Mouse (Mus musculus): ENCODE results near the gene Sox2. TPM values are rescaled to one million over a fixed set of nuclear protein-coding genes. Genes with fewer than 3 reads are reported as not detected.

Sox2 gene
- total and polyA plus RNA-seq, 3 experiments, result not detected

GRCm38 (mm10) chr3:34614107-34614506, 36.1 kb upstream of the Sox2 start:
- no peaks in the 10 kb centered on the region for H3K9me3 ChIP-seq (replicated peaks; ENCODE audit: insufficient read depth, low read length)
- no peak for DNase-seq (ENCODE audit: low read depth, low spot score)
- H3K27ac ChIP-seq (ENCODE audit: control insufficient read depth, low read depth, low read length), result no peak overlapping the region
- TF ChIP-seq USF2 (IDR thresholded peaks at IDR 0.05; ENCODE audit: borderline replicate concordance in 1 of 2, insufficient read depth in 1 of 2, low read depth in 1 of 2, low read length in 2 of 2) (no peak), MEF2A (IDR thresholded peaks at IDR 0.05; ENCODE audit: extremely low read depth, insufficient replicate concordance, low read depth, low read length, poor library complexity, severe bottlenecking) (no peak)
- H3K9ac ChIP-seq (ENCODE audit: control insufficient read depth, low read depth, low read length, poor library complexity, severe bottlenecking), result no peak overlapping the region
- no peaks in the 10 kb centered on the region for H3K79me2 ChIP-seq (ENCODE audit: control insufficient read depth, insufficient read depth, low read length, poor library complexity)
- H3K36me3 ChIP-seq (ENCODE audit: control insufficient read depth in 1 of 2, insufficient read depth in 2 of 2, low read length in 2 of 2), result no peaks in the 10 kb centered on the region
- H3K27me3 ChIP-seq (ENCODE audit: control insufficient read depth in 1 of 2, insufficient read depth in 2 of 2, low read length in 2 of 2), result no peaks in the 10 kb centered on the region
- H3K4me3 ChIP-seq (ENCODE audit: control insufficient read depth in 1 of 2, insufficient read depth in 1 of 2, low read depth in 2 of 2, low read length in 2 of 2), result no peak overlapping the region
- no peaks in the 10 kb centered on the region for H3K4me1 ChIP-seq (ENCODE audit: control insufficient read depth in 1 of 2, insufficient read depth in 2 of 2, low read length in 2 of 2)

GRCm38 (mm10) chr3:34615526-34615925, 34.7 kb upstream of the Sox2 start:
- Histone ChIP-seq H3K4me3 (ENCODE audit: control insufficient read depth in 1 of 2, insufficient read depth in 1 of 2, low read depth in 2 of 2, low read length in 2 of 2) (no peak overlapping the region), H3K9me3 (replicated peaks; ENCODE audit: insufficient read depth, low read length) (no peaks in the 10 kb centered on the region), H3K4me1 (ENCODE audit: control insufficient read depth in 1 of 2, insufficient read depth in 2 of 2, low read length in 2 of 2) (no peaks in the 10 kb centered on the region), H3K27ac (ENCODE audit: control insufficient read depth, low read depth, low read length) (no peak overlapping the region), H3K79me2 (ENCODE audit: control insufficient read depth, insufficient read depth, low read length, poor library complexity) (no peaks in the 10 kb centered on the region), H3K36me3 (ENCODE audit: control insufficient read depth in 1 of 2, insufficient read depth in 2 of 2, low read length in 2 of 2) (no peaks in the 10 kb centered on the region), H3K27me3 (ENCODE audit: control insufficient read depth in 1 of 2, insufficient read depth in 2 of 2, low read length in 2 of 2) (no peaks in the 10 kb centered on the region), H3K9ac (ENCODE audit: control insufficient read depth, low read depth, low read length, poor library complexity, severe bottlenecking) (no peak overlapping the region)
- no peak for TF ChIP-seq SIN3A (IDR thresholded peaks at IDR 0.05; ENCODE audit: low read length)
- no peak for TF ChIP-seq ZMIZ1 (IDR thresholded peaks at IDR 0.05; ENCODE audit: low read depth, low read length)
- no peak for TF ChIP-seq CTCF (IDR thresholded peaks at IDR 0.05 in 2 of 3, conservative IDR thresholded peaks at IDR 0.05 in 1 of 3; ENCODE audit: control insufficient read depth in 1 of 3, insufficient read depth in 1 of 3, low read depth in 2 of 3, low read length in 3 of 3, poor library complexity in 1 of 3, severe bottlenecking in 1 of 3)
- TF ChIP-seq ELF1 (IDR thresholded peaks at IDR 0.05; ENCODE audit: low read depth, low read length), result no peak
- DNase-seq (ENCODE audit: low read depth, low spot score), result no peak

GRCm38 (mm10) chr3:34618934-34619333, 31.3 kb upstream of the Sox2 start:
- H3K27me3 ChIP-seq (ENCODE audit: control insufficient read depth in 1 of 2, insufficient read depth in 2 of 2, low read length in 2 of 2), result no peaks in the 10 kb centered on the region
- no peaks in the 10 kb centered on the region for H3K36me3 ChIP-seq (ENCODE audit: control insufficient read depth in 1 of 2, insufficient read depth in 2 of 2, low read length in 2 of 2)
- no peak overlapping the region for H3K4me3 ChIP-seq (ENCODE audit: control insufficient read depth in 1 of 2, insufficient read depth in 1 of 2, low read depth in 2 of 2, low read length in 2 of 2)
- TF ChIP-seq POLR2A (IDR thresholded peaks at IDR 0.05; ENCODE audit: control insufficient read depth in 1 of 2, insufficient read depth in 1 of 2, low read depth in 1 of 2, low read length in 2 of 2, poor library complexity in 1 of 2) (no peak), ZC3H11A (IDR thresholded peaks at IDR 0.05; ENCODE audit: low read depth, low read length) (no peak), MAX (IDR thresholded peaks at IDR 0.05; ENCODE audit: low read length) (no peak), POLR2AphosphoS2 (IDR thresholded peaks at IDR 0.05; ENCODE audit: low read length) (no peak), USF2 (IDR thresholded peaks at IDR 0.05; ENCODE audit: borderline replicate concordance in 1 of 2, insufficient read depth in 1 of 2, low read depth in 1 of 2, low read length in 2 of 2) (no peak), HCFC1 (IDR thresholded peaks at IDR 0.05; ENCODE audit: low read depth, low read length) (no peak), MYB (IDR thresholded peaks at IDR 0.05; ENCODE audit: low read depth, low read length) (no peak), MYC (IDR thresholded peaks at IDR 0.05; ENCODE audit: low read depth, low read length) (no peak), MAZ (IDR thresholded peaks at IDR 0.05; ENCODE audit: low read depth, low read length) (no peak), CTCF (IDR thresholded peaks at IDR 0.05 in 2 of 3, conservative IDR thresholded peaks at IDR 0.05 in 1 of 3; ENCODE audit: control insufficient read depth in 1 of 3, insufficient read depth in 1 of 3, low read depth in 2 of 3, low read length in 3 of 3, poor library complexity in 1 of 3, severe bottlenecking in 1 of 3) (no peak), NELFE (IDR thresholded peaks at IDR 0.05; ENCODE audit: low read depth, low read length) (no peak), TBP (IDR thresholded peaks at IDR 0.05; ENCODE audit: low read depth, low read length) (no peak), MXI1 (IDR thresholded peaks at IDR 0.05; ENCODE audit: low read depth, low read length) (no peak), CHD1 (IDR thresholded peaks at IDR 0.05; ENCODE audit: low read depth, low read length) (no peak), TAL1 (IDR thresholded peaks at IDR 0.05; ENCODE audit: low read length) (no peak), ZKSCAN1 (IDR thresholded peaks at IDR 0.05; ENCODE audit: low read depth, low read length) (no peak), POLR2AphosphoS5 (IDR thresholded peaks at IDR 0.05; ENCODE audit: borderline replicate concordance, low read depth, low read length) (no peak)
- no peaks in the 10 kb centered on the region for H3K9me3 ChIP-seq (replicated peaks; ENCODE audit: insufficient read depth, low read length)
- H3K79me2 ChIP-seq (ENCODE audit: control insufficient read depth, insufficient read depth, low read length, poor library complexity), result no peaks in the 10 kb centered on the region
- H3K4me1 ChIP-seq (ENCODE audit: control insufficient read depth in 1 of 2, insufficient read depth in 2 of 2, low read length in 2 of 2), result no peaks in the 10 kb centered on the region
- no peak for DNase-seq (ENCODE audit: low read depth, low spot score)
- H3K9ac ChIP-seq (ENCODE audit: control insufficient read depth, low read depth, low read length, poor library complexity, severe bottlenecking), result no peak overlapping the region
- H3K27ac ChIP-seq (ENCODE audit: control insufficient read depth, low read depth, low read length), result no peak overlapping the region

All from MEL (cell line).